ENCODE assay signal across 14 mouse cellular contexts in the genomic region with DNA sequence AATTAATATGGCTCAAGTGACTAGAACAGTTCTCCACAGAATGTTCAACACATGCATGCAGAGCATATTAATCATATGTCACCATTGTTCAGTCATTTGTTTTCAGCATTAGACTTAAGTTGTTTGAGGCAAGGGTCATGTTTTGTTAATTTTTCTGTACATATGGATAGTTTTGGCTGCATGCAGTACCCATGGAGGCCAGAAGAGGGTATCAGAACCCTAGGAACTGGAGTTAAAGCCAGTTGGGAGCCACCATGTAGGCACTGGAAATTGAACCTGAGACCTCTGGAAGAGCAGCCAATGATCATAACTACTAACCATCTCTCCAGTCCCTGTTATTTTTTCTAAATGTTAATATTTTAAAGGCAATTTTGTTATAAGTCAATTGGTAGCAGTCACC. TPM values are rescaled to one million over a fixed set of nuclear protein-coding genes. Genes with fewer than 3 reads are reported as not detected.
DNase-seq lines count a peak whose midpoint lies in the region; ATAC-seq and TF ChIP-seq lines count a peak whose summit lies in the region.
"Had no signal": no experiment of that assay in that cellular context is flagged by ENCODE, and none has a peak within 500 bp of the region (broad histone marks: within the 10 kb centered on the region; RNA-seq: fewer than 3 reads in every experiment).

No protein-coding gene starts in this region.

- no peak for TF ChIP-seq POLR2A in CH12.LX (IDR thresholded peaks at IDR 0.05; ENCODE audit: low read depth, low read length)

- no peak overlapping the region for H3K4me2 ChIP-seq in kidney, embryonic 15.5 days
- no peak overlapping the region for H3K4me2 ChIP-seq in CH12.LX (ENCODE audit: insufficient read depth, low read depth, poor library complexity, severe bottlenecking)
- H3K4me2 ChIP-seq in midbrain, embryonic 13.5 days (replicated peaks), result no peak overlapping the region
- H3K4me2 ChIP-seq: liver, embryonic 15.5 days had no signal

- dilution Hi-C loops in CH12.LX (cut with MboI; ENCODE audit: extremely low pct_ligation_motif_present, extremely low pct_unique_long_range_greater_than_20kb, low sequenced_read_pairs), result no loop called here

- peak; percentile 7 for DNase-seq in adrenal gland, postnatal 10 days
- DNase-seq in adrenal gland, postnatal 25 days, result no peak
- peak; percentile 8 for DNase-seq in kidney, postnatal 10 days
- DNase-seq in CH12.LX (ENCODE audit: extremely low read depth), result peak; percentile 17
- peak; percentile 1 for DNase-seq in c-Kit-positive CD71-positive TER-119-positive erythroid progenitor cells, embryonic 14.5 days (ENCODE audit: low spot score)
- DNase-seq in heart, embryonic 10.5 days (ENCODE audit: low spot score), result no peak
- DNase-seq: B cell, adult 2 months had no signal

- no peak overlapping the region for H3K4me3 ChIP-seq in kidney, embryonic 15.5 days (replicated peaks)
- no peak overlapping the region for H3K4me3 ChIP-seq in CH12.LX (replicated peaks in 1 of 3; ENCODE audit: low read depth in 2 of 3, low read length in 2 of 3, poor library complexity in 1 of 3)
- H3K4me3 ChIP-seq in heart, embryonic 10.5 days, result no peak overlapping the region
- H3K4me3 ChIP-seq in midbrain, embryonic 13.5 days (replicated peaks), result no peak overlapping the region
- H3K4me3 ChIP-seq: liver, embryonic 15.5 days had no signal

- no peaks in the 10 kb centered on the region for H3K36me3 ChIP-seq in kidney, embryonic 15.5 days
- H3K36me3 ChIP-seq in CH12.LX (replicated peaks in 1 of 2; ENCODE audit: control insufficient read depth in 1 of 2, insufficient read depth in 1 of 2, low read length in 1 of 2), result no peaks in the 10 kb centered on the region
- H3K36me3 ChIP-seq in heart, embryonic 10.5 days, result no peaks in the 10 kb centered on the region
- no peaks in the 10 kb centered on the region for H3K36me3 ChIP-seq in midbrain, embryonic 13.5 days
- H3K36me3 ChIP-seq: liver, embryonic 15.5 days had no signal

- ATAC-seq in kidney, embryonic 15.5 days (replicated peaks; ENCODE audit: low FRiP score), result no peak
- no peak for ATAC-seq in midbrain, embryonic 13.5 days

- no peak for TF ChIP-seq EP300 in CH12.LX (IDR thresholded peaks at IDR 0.05; ENCODE audit: low read length)

- TF ChIP-seq CTCF in CH12.LX (conservative IDR thresholded peaks at IDR 0.05 in 1 of 2, IDR thresholded peaks at IDR 0.05 in 1 of 2; ENCODE audit: low read depth in 2 of 2, low read length in 2 of 2), result peak; percentile 67 to 71; a peak in 3 of 4 replicates

- H3K79me2 ChIP-seq in CH12.LX (replicated peaks; ENCODE audit: control insufficient read depth, extremely low read depth, insufficient read depth, poor library complexity, severe bottlenecking), result no peaks in the 10 kb centered on the region

- H3K4me1 ChIP-seq in kidney, embryonic 15.5 days, result no peaks in the 10 kb centered on the region
- no peaks in the 10 kb centered on the region for H3K4me1 ChIP-seq in CH12.LX (ENCODE audit: control insufficient read depth in 1 of 2, insufficient read depth in 2 of 2)
- H3K4me1 ChIP-seq in heart, embryonic 10.5 days, result no peaks in the 10 kb centered on the region
- H3K4me1 ChIP-seq in midbrain, embryonic 13.5 days (replicated peaks), result no peaks in the 10 kb centered on the region
- H3K4me1 ChIP-seq: liver, embryonic 15.5 days had no signal

- no peak overlapping the region for H3K9ac ChIP-seq in kidney, embryonic 15.5 days
- no peak overlapping the region for H3K9ac ChIP-seq in CH12.LX (ENCODE audit: insufficient read depth, low read depth)
- H3K9ac ChIP-seq in midbrain, embryonic 13.5 days (replicated peaks), result no peak overlapping the region
- H3K9ac ChIP-seq: liver, embryonic 15.5 days had no signal

- in situ Hi-C loops in CH12.LX (cut with MboI; ENCODE audit: low pct_ligation_motif_present, low pct_unique_long_range_greater_than_20kb, low sequenced_read_pairs), result no loop called here

- TF ChIP-seq RAD21 in CH12.LX (IDR thresholded peaks at IDR 0.05; ENCODE audit: low read depth, low read length), result peak; percentile 63

- H3K27ac ChIP-seq in kidney, embryonic 15.5 days, result no peak overlapping the region
- no peak overlapping the region for H3K27ac ChIP-seq in CH12.LX (ENCODE audit: insufficient read depth, low read depth)
- no peak overlapping the region for H3K27ac ChIP-seq in heart, embryonic 10.5 days
- no peak overlapping the region for H3K27ac ChIP-seq in midbrain, embryonic 13.5 days
- H3K27ac ChIP-seq: liver, embryonic 15.5 days had no signal

- H3K27me3 ChIP-seq in kidney, embryonic 15.5 days, result no peaks in the 10 kb centered on the region
- no peaks in the 10 kb centered on the region for H3K27me3 ChIP-seq in CH12.LX (replicated peaks)
- no peaks in the 10 kb centered on the region for H3K27me3 ChIP-seq in heart, embryonic 10.5 days (ENCODE audit: insufficient read depth, poor library complexity, severe bottlenecking)
- no peaks in the 10 kb centered on the region for H3K27me3 ChIP-seq in midbrain, embryonic 13.5 days
- H3K27me3 ChIP-seq: liver, embryonic 15.5 days had no signal

- H3K9me3 ChIP-seq in kidney, embryonic 15.5 days (replicated peaks), result no peaks in the 10 kb centered on the region
- no peaks in the 10 kb centered on the region for H3K9me3 ChIP-seq in CH12.LX (replicated peaks; ENCODE audit: low read length)
- H3K9me3 ChIP-seq in heart, embryonic 10.5 days, result no peaks in the 10 kb centered on the region
- H3K9me3 ChIP-seq in midbrain, embryonic 13.5 days, result no peaks in the 10 kb centered on the region
- H3K9me3 ChIP-seq: liver, embryonic 15.5 days had no signal

TF ChIP-seq in CH12.LX, 34 proteins besides CTCF, POLR2A, EP300 and RAD21:
- TF ChIP-seq SMC3 (IDR thresholded peaks at IDR 0.05; ENCODE audit: low read depth, low read length), result peak; percentile 54
- TF ChIP-seq JUND (conservative IDR thresholded peaks at IDR 0.05; ENCODE audit: low read depth, low read length), result no peak
- TF ChIP-seq HCFC1 (IDR thresholded peaks at IDR 0.05; ENCODE audit: low read depth, low read length), result no peak
- TF ChIP-seq ELF1 (IDR thresholded peaks at IDR 0.05; ENCODE audit: low read depth, low read length), result no peak
- TF ChIP-seq USF2 (conservative IDR thresholded peaks at IDR 0.05; ENCODE audit: low read depth, low read length), result no peak
TF ChIP-seq in CH12.LX: peak in this region for 1.

RNA-seq across cellular contexts. Expression of a gene that starts 37.3 kb away (rescaled TPM):
- not detected for total RNA-seq in adrenal gland, postnatal 10 days (2021)
- total RNA-seq in adrenal gland, postnatal 25 days (2021), result not detected in 2 replicates
- 0.22 TPM in 1 of 2 replicates, not detected in the other for polyA plus RNA-seq in kidney, embryonic 15.5 days (2015; fragmentation: Nextera tagmentation; extraction: Ambion mirVana)
- total RNA-seq in CH12.LX (2012; rRNA removed) (not detected in 2 replicates), CH12.LX (2014; rRNA removed) (not detected in 2 replicates)
- polyA plus RNA-seq in CH12.LX (2012; ENCODE audit: insufficient read length, low read depth), result not detected in 2 replicates
- 0.15 TPM in 1 of 2 replicates, not detected in the other for polyA plus RNA-seq in heart, embryonic 10.5 days (2016; fragmentation: Nextera tagmentation; extraction: Ambion mirVana)
- not detected in 2 replicates for polyA plus RNA-seq in midbrain, embryonic 13.5 days (2015; fragmentation: Nextera tagmentation; extraction: Ambion mirVana)
- total RNA-seq: adrenal gland, adult 18-20 months; heart, postnatal 36 days; layer of hippocampus, adult 8-10 months had no signal
- polyA plus RNA-seq: embryonic facial prominence, embryonic 14.5 days; liver, embryonic 15.5 days had no signal

RNA-seq across cellular contexts. Expression of a gene that starts 39.2 kb away (rescaled TPM):
- total RNA-seq in adrenal gland, postnatal 10 days (2021), result 1 to 10 TPM; 1.5 to 2.7 TPM
- total RNA-seq in adrenal gland, postnatal 25 days (2021), result 1.6 and 3.3 TPM in 2 replicates
- polyA plus RNA-seq in kidney, embryonic 15.5 days (2015; fragmentation: Nextera tagmentation; extraction: Ambion mirVana), result 72.5 and 76.1 TPM in 2 replicates
- total RNA-seq in CH12.LX (2012; rRNA removed), result not detected in 2 replicates
- not detected in 2 replicates for total RNA-seq in CH12.LX (2014; rRNA removed)
- polyA plus RNA-seq in CH12.LX (2012; ENCODE audit: insufficient read length, low read depth), result not detected in 2 replicates
- 2.3 and 5.5 TPM in 2 replicates for polyA plus RNA-seq in heart, embryonic 10.5 days (2016; fragmentation: Nextera tagmentation; extraction: Ambion mirVana)
- 27.5 and 29.1 TPM in 2 replicates for polyA plus RNA-seq in midbrain, embryonic 13.5 days (2015; fragmentation: Nextera tagmentation; extraction: Ambion mirVana)

Comparison
In these comparisons a context has a peak if more than half of its experiments do, and no peak if none do; other contexts are left out.
1. DNase-seq: peak in adrenal gland, postnatal 10 days (single experiment), kidney, postnatal 10 days (single experiment), CH12.LX (single experiment) and c-Kit-positive CD71-positive TER-119-positive erythroid progenitor cells, embryonic 14.5 days (single experiment); none in adrenal gland, postnatal 25 days (single experiment) and heart, embryonic 10.5 days (single experiment).